26 mouse cellular contexts compared by ENCODE assay signal in genomic region chr12:16541606-16542005, GRCm38 (mm10).
"Had no signal": no experiment of that assay in that cellular context is flagged by ENCODE, and none has a peak within 500 bp of the region (broad histone marks: within the 10 kb centered on the region; RNA-seq: fewer than 3 reads in every experiment).

No protein-coding gene starts in this region.

- H3K27me3 ChIP-seq: heart, embryonic 12.5 days; hindbrain, embryonic 12.5 days; intestine, embryonic 15.5 days; kidney, embryonic 15.5 days; limb, embryonic 12.5 days; liver, embryonic 13.5 days; liver, embryonic 15.5 days had no signal

- H3K9ac ChIP-seq: heart, embryonic 12.5 days; hindbrain, embryonic 12.5 days; hindbrain, embryonic 14.5 days; intestine, embryonic 15.5 days; kidney, embryonic 15.5 days; limb, embryonic 12.5 days; liver, embryonic 13.5 days; liver, embryonic 15.5 days had no signal

- H3K4me1 ChIP-seq: hindbrain, embryonic 10.5 days; hindbrain, embryonic 12.5 days; kidney, embryonic 15.5 days; liver, embryonic 13.5 days; liver, embryonic 15.5 days had no signal

- H3K27ac ChIP-seq: gastrocnemius, adult 2 months; heart, embryonic 10.5 days; hindbrain, embryonic 10.5 days; hindbrain, embryonic 12.5 days; hindbrain, embryonic 14.5 days; intestine, embryonic 15.5 days; kidney, embryonic 15.5 days; kidney, postnatal 0 days; layer of hippocampus, adult 2 months; left cerebral cortex, adult 2 months; liver, embryonic 13.5 days; liver, embryonic 15.5 days had no signal

- H3K4me2 ChIP-seq: heart, embryonic 12.5 days; hindbrain, embryonic 12.5 days; hindbrain, embryonic 14.5 days; intestine, embryonic 15.5 days; kidney, embryonic 15.5 days; limb, embryonic 12.5 days; liver, embryonic 13.5 days; liver, embryonic 15.5 days had no signal

- H3K9me3 ChIP-seq: heart, embryonic 10.5 days; heart, embryonic 12.5 days; hindbrain, embryonic 10.5 days; hindbrain, embryonic 12.5 days; intestine, embryonic 15.5 days; kidney, embryonic 15.5 days; limb, embryonic 12.5 days; liver, embryonic 13.5 days; liver, embryonic 15.5 days had no signal

- ATAC-seq: hindbrain, embryonic 16.5 days; inflammation-experienced regulatory T-cells, adult 6 months; intestine, embryonic 15.5 days; intestine, postnatal 0 days had no signal

- DNase-seq: gastrocnemius, adult 2 months; gastrocnemius, postnatal 10 days; gastrocnemius, postnatal 25 days; heart, adult 18-20 months; heart, postnatal 10 days; heart, postnatal 4 days; kidney, adult 8-10 months; kidney, postnatal 25 days; kidney, postnatal 4 days; liver; liver, embryonic 13.5 days had no signal

- H3K4me3 ChIP-seq: gastrocnemius, adult 2 months; heart, embryonic 10.5 days; heart, embryonic 12.5 days; hindbrain, embryonic 10.5 days; hindbrain, embryonic 12.5 days; intestine, embryonic 15.5 days; kidney, embryonic 15.5 days; layer of hippocampus, adult 2 months; left cerebral cortex, adult 2 months; limb, embryonic 12.5 days; liver, embryonic 13.5 days; liver, embryonic 15.5 days had no signal
